Mouse (Mus musculus) neutrophil, adult 83 days (primary cell): ENCODE results near the gene Prss56. TPM values are rescaled to one million over a fixed set of nuclear protein-coding genes. Genes with fewer than 3 reads are reported as not detected.

Experiments used
- total RNA-seq, 2 experiments: library from RNA; stranded (reverse); gene quantifications; one replicate each; pipeline ENCODE4 v1.2.4; 2023

The Prss56 gene
- total RNA-seq: not detected

DNA sequence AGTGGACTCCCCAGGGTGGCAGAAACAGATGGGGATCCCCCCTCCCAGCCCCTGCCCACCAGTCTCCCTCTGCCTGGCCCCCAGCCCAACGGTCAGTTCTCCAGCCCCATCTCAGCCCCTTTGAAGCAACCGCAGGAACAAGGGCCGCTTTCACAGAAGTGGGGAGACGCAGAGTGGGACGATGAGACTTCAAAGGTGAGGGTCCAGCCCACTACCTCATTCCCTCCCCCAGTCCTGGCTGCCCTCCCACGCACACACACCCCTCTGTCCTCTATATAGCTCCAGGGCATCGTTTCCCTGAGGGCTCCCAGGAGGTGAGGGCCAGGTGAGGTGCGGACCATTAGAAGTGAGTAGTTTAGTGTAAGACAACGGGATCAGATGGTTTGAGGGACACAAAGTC is at the start of gene Prss56:
TSS of gene Prss56 (plus strand) at position 301 of the 400 bp plus-strand sequence.

DNA sequence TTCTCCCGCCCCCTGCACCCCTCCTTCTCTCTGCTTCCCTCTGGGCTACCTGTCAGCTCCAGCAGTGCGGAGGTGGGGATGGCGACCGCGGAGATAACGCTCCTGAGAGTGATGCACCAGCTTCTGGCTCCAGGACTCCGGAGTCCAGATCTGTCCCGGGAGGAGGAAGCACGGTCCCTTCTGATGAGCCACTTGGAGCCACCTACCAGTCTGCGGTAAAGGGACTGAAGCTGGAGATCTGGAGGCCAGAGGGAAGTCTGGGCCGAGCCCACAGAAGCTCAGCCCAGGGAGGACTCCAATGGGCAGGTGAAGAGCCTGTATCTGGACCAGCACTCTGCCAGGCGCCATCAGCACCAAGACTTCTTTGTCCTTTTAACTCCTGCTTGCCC is 26.9 kb upstream of the Prss56 start, which contains the start of gene Ecel1:
TSS of gene Ecel1 (minus strand) at position 323 of the 389 bp plus-strand sequence.

GRCm38 (mm10) chr1:87190429-87190828 is 7.3 kb downstream of the Prss56 start, which contains the start of gene Chrnd:
Gene Chrnd (plus strand): TSS chr1:87190607.

GRCm38 (mm10) chr1:87204465-87204864 is 21.4 kb downstream of the Prss56 start, which contains the start of gene Chrng:
Gene Chrng (plus strand): TSS chr1:87204657.

DNA sequence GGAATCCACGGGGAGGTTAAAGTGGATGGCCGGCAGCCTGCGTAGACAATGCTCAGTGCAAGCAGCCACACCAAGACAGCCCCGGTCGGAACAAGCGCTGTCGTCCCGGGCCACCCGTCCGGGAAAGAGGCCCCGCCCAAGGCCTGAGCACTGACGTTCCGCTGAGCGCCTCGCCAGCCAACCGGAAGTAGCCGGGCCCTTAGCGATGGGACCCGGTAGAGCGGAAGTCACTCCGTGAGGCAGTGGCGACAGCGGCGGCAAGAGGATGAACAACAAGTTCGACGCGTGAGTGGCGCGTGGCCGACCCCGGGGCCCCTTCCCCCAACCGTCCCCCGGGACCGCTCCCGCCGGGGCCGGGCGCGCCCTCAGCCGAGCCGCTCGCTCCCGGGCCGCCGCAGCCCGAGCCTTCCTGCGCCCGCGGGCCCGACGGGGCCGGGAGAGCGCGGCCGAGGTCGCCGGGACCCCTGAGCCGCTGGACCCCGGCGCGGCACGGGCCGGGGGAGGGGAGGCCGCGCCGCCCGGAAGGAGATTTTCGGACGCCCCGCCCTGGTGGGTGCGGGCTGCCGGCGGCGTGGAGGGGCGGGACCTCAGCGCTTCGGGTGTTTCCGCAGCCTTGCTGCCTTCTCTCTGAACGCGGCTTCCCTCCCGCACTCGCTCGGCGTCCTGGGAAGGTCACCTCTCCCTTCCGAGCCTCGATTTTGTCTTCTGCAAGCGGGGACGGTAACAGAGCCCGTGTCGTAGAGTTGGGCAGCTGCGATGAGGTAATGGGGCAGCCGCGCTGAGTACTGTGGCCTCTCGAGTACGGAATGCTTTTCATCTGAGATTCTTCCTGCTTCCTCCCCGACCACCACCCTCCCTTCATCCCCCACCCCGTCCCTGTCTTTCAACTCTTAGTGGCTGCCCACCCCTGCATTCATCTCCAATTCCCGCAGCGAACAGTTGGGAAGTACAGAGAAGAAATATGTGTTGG is 30.9 kb downstream of the Prss56 start, which contains the start of gene Eif4e2:
TSS of gene Eif4e2 (plus strand) at position 180 of the 970 bp plus-strand sequence.

Other genes with a start within 250 kb of the Prss56 start
- gene Alppl2, start 93.4 kb upstream of the Prss56 start, total RNA-seq: not detected
- gene Alpi, start 81.7 kb upstream of the Prss56 start, total RNA-seq: not detected
- not detected for gene Akp3, start 58.3 kb upstream of the Prss56 start, total RNA-seq
- gene Ecel1, start 26.8 kb upstream of the Prss56 start, total RNA-seq: not detected
- gene Chrnd, start 7.3 kb downstream of the Prss56 start, total RNA-seq: not detected
- not detected for gene Chrng, start 21.3 kb downstream of the Prss56 start, total RNA-seq
- 10 to 100 TPM; 57.7 to 61.5 TPM for gene Eif4e2, start 30.6 kb downstream of the Prss56 start, total RNA-seq
- not detected for gene Efhd1, start 81.0 kb downstream of the Prss56 start, total RNA-seq
- 10 to 100 TPM; 58.2 to 68.5 TPM for gene Gigyf2, start 143.7 kb downstream of the Prss56 start, total RNA-seq
- not detected for gene Kcnj13, start 211.4 kb downstream of the Prss56 start, total RNA-seq